Mouse (Mus musculus) hindbrain, embryonic 14.5 days (tissue): ENCODE measurements at regions not wholly inside any gene's neighbourhood (a gene's known extent, or its start where the extent isn't known, plus 50 kb on each side); places are given as distances from the start of the nearest gene placed in this dataset.

Experiments
- ATAC-seq: fragments of 200-750 bp; cut with Nextera tagmentation; 2 replicates; pipeline ENCODE4 v1.8.0; 2017; ENCODE audit warnings: moderate number of reproducible peaks, mild to moderate bottlenecking, moderate TSS enrichment, moderate library complexity; ENCODE audit not compliant: low FRiP score
- DNase-seq: peaks from one replicate; pipeline ENCODE4 v3.0.0-alpha.2; 2015; ENCODE audit warnings: low spot score
- H3K27ac ChIP-seq: fragments of 300-500 bp; sonication (generic); 2 replicates; pipeline ENCODE4 v1.5.1; 2014; ENCODE audit warnings: mild to moderate bottlenecking, moderate library complexity
- H3K27me3 ChIP-seq: fragments of 300-500 bp; sonication (generic); 2 replicates; pipeline ENCODE4 v1.6.1; 2014; ENCODE audit warnings: mild to moderate bottlenecking, low read length, mixed read lengths; ENCODE audit not compliant: control insufficient read depth, insufficient read depth
- H3K36me3 ChIP-seq: fragments of 300-500 bp; sonication (generic); replicated peaks from 2 replicates; pipeline ENCODE4 v1.6.1; 2014; ENCODE audit not compliant: control insufficient read depth, insufficient read depth
- H3K4me1 ChIP-seq: fragments of 300-500 bp; sonication (generic); replicated peaks from 2 replicates; pipeline ENCODE4 v1.6.1; 2014; ENCODE audit warnings: antibody characterized with exemption, low read length, mixed read lengths; ENCODE audit not compliant: control insufficient read depth, insufficient read depth
- H3K4me2 ChIP-seq: fragments of 300-500 bp; sonication (generic); replicated peaks from 2 replicates; pipeline ENCODE4 v1.6.1; 2014; ENCODE audit warnings: mild to moderate bottlenecking, moderate library complexity
- H3K4me3 ChIP-seq: fragments of 300-500 bp; sonication (generic); replicated peaks from 2 replicates; pipeline ENCODE4 v1.5.1; 2014; ENCODE audit warnings: mild to moderate bottlenecking, low read length
- H3K9ac ChIP-seq: fragments of 300-500 bp; sonication (generic); 2 replicates; pipeline ENCODE4 v1.6.1; 2014
- H3K9me3 ChIP-seq: fragments of 300-500 bp; sonication (generic); 2 replicates; pipeline ENCODE4 v1.6.1; 2016; ENCODE audit warnings: low read length; ENCODE audit not compliant: control insufficient read depth
- WGBS: fragments of 180-500 bp; shearing (Covaris S2); extraction: QIAGEN DNeasy Blood & Tissue Kit; methylation state at CpG from one replicate; pipeline ENCODE4 v1.1.7; 2014; 5-methylcytosine and 5-hydroxymethylcytosine counted together

DNA sequence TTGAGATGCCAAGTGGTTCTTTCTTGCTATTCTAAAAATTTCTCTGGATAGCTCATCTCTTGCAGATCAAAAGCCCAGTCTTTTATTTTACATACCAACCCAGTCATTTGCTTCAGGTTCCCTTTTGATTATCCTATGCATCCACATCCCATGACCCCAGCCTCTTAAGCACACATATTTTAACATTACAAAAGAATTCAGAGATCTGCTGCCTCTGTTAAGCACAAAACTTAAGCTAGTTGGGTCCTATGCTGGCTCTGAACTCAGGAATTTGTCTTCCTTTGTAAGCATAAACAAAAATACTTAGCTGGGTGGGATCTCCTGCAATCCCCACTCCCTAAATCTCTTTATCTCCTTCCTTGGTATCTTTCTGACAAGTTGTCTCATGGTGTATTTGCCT lies 212.9 kb downstream of the Car2 start:
- Histone ChIP-seq H3K27ac (no peak overlapping the region), H3K9ac (no peak overlapping the region), H3K4me2 (no peak overlapping the region), H3K36me3 (no peaks in the 10 kb centered on the region), H3K4me1 (no peaks in the 10 kb centered on the region), H3K9me3 (no peaks in the 10 kb centered on the region), H3K27me3 (no peaks in the 10 kb centered on the region), H3K4me3 (no peak overlapping the region)
- DNase-seq (no peak), ATAC-seq (no peak)

DNA sequence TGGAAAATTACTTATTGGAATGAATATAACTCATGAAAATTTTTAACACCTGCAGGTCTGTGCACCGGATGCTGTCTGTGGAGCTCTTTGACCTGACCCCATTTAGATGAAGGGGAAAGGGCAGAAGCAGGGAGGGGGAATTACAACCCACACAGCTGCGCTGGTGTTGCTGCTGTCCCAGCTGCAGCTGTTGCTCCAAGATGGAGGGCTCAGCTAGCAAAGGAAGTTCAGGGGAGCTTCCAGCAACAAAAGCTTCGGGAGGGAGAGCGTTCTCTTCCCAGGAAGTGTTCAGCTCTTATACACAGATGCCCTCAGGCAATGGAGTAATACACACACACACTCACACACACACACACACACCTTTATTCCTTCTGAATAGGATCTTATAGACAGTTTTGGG lies 219.6 kb downstream of the Car2 start:
- Histone ChIP-seq H3K4me1 (no peaks in the 10 kb centered on the region), H3K4me3 (no peak overlapping the region), H3K36me3 (no peaks in the 10 kb centered on the region), H3K4me2 (no peak overlapping the region), H3K27ac (no peak overlapping the region), H3K9ac (no peak overlapping the region), H3K9me3 (no peaks in the 10 kb centered on the region), H3K27me3 (no peaks in the 10 kb centered on the region)
- no peak for ATAC-seq
- 47% methylated on average over 4 of the region's 4 CpGs for WGBS
- DNase-seq: no peak

DNA sequence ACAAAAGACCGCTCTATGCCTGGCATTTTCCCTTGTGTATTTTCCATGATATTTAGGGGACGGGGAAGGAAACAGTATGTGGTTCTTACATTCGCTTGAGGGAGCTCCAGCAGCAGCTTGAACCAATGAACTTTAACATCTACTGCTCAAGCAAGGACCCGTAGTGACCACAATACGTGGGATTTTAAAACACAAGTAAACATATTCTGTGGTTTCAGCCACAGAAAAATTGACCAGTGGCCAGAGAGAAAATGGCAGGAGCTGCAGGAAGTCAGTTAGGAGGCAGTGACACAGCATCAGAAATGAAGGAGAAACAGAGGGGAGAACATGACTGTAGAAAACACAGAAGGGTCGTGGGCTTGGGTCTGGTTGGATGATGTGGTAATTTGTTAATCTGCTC lies 220.2 kb downstream of the Car2 start:
- DNase-seq (no peak), ATAC-seq (no peak)
- Histone ChIP-seq H3K4me3 (no peak overlapping the region), H3K36me3 (no peaks in the 10 kb centered on the region), H3K9me3 (no peaks in the 10 kb centered on the region), H3K4me2 (no peak overlapping the region), H3K9ac (no peak overlapping the region), H3K4me1 (no peaks in the 10 kb centered on the region), H3K27me3 (no peaks in the 10 kb centered on the region), H3K27ac (no peak overlapping the region)
- 90% methylated on average over 6 of the region's 6 CpGs for WGBS

DNA sequence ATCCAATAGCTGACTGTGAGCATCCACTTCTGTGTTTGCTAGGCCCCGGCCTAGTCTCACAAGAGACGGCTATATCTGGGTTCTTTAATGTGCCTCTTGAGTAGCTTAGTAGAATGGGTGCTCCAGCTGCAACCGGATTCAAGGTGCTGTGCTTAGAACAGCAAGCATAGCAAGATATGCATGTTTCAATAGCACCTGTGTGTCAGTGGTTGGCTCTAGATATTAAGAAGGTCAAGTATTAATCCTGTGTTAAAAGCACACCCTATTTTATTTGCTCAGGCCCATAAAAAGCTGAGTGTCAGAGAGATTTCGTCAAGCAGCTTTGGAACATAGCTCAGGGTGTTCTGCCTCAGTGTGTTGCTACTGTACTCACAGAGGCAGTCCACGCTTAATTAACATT lies 221.2 kb downstream of the Car2 start:
- Histone ChIP-seq H3K9ac (no peak overlapping the region), H3K27ac (no peak overlapping the region), H3K27me3 (no peaks in the 10 kb centered on the region), H3K36me3 (no peaks in the 10 kb centered on the region), H3K4me3 (no peak overlapping the region), H3K9me3 (no peaks in the 10 kb centered on the region), H3K4me2 (no peak overlapping the region), H3K4me1 (no peaks in the 10 kb centered on the region)
- DNase-seq (no peak), ATAC-seq (no peak)
- WGBS: 94% methylated on average over 5 of the region's 5 CpGs

DNA sequence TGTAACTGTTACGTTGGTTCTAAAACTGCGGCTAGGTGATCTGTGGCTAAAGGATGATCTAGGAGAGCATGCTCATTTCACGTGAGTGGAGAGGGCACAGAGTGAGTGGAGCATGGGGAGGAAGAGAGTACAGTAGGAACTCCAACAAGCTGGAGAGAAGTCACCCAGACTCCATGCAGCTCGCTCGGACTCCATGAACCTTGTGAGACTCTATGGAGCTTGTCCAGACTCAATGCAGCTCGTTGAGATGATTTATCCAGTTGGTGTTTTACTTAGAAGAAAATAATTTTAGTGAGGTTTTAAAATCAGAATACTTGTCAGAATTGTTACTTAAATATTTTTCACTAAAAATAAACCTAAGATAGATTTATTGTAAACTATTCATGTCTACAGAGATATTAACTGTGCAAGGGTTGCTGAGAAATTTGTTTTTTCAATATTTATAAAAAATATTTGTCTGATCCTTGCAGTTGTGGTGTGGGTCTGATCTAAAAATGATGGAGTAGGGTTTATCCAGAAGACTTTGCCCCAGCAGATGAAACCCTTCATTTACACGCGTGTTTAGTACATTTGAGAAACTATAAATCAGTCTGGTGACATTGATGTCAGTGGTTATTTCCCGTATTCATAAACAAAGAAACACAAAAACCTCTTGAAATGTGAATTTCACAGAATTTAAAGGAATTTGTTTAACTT lies 222.3 kb downstream of the Car2 start:
- no peaks in the 10 kb centered on the region for H3K4me1 ChIP-seq
- H3K4me3 ChIP-seq: no peak overlapping the region
- no peaks in the 10 kb centered on the region for H3K36me3 ChIP-seq
- no peak overlapping the region for H3K4me2 ChIP-seq
- 93% methylated on average over 9 of the region's 9 CpGs for WGBS
- no peak for ATAC-seq
- no peak overlapping the region for H3K9ac ChIP-seq
- no peak overlapping the region for H3K27ac ChIP-seq
- no peaks in the 10 kb centered on the region for H3K27me3 ChIP-seq
- H3K9me3 ChIP-seq: no peaks in the 10 kb centered on the region
- no peak for DNase-seq

DNA sequence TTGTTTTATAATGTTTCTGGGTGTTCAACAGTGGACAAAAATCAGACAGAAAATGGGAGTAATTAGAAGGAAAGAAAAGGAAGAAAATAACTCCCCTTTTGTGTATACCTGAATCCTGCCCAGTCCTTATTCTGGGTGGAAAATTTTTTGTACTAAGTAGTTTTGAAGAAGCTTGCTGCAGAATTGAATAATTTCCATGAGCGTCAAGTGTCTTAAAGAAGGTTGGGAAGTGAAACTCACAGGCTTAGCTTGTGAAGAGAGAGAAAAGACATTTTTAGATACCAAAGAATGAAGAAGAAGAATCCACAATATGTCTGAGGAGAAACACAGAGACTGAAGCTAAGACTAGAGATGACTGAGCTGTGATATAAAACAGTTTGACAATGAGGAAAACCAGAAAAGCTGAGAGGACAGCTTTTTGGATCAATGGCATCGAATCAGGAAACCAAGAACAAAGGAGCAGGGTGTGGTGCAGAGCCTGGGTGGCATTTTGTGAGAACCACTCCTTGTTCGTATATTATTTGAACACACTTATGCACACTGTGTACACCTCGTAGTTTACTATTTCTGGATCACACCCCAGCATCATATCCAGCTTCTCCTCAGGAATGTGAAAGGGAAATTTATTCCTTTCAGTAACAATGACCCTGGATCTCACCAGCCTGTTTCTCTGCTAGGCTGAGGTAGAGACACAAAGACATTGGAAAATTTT lies 221.9 kb downstream of the Gm9733 start:
- Histone ChIP-seq H3K27ac (no peak overlapping the region), H3K9me3 (no peaks in the 10 kb centered on the region), H3K4me2 (no peak overlapping the region), H3K4me3 (no peak overlapping the region), H3K27me3 (no peaks in the 10 kb centered on the region), H3K36me3 (no peaks in the 10 kb centered on the region), H3K4me1 (no peaks in the 10 kb centered on the region), H3K9ac (no peak overlapping the region)
- 65% methylated on average over 4 of the region's 4 CpGs for WGBS
- no peak for DNase-seq
- no peak for ATAC-seq

DNA sequence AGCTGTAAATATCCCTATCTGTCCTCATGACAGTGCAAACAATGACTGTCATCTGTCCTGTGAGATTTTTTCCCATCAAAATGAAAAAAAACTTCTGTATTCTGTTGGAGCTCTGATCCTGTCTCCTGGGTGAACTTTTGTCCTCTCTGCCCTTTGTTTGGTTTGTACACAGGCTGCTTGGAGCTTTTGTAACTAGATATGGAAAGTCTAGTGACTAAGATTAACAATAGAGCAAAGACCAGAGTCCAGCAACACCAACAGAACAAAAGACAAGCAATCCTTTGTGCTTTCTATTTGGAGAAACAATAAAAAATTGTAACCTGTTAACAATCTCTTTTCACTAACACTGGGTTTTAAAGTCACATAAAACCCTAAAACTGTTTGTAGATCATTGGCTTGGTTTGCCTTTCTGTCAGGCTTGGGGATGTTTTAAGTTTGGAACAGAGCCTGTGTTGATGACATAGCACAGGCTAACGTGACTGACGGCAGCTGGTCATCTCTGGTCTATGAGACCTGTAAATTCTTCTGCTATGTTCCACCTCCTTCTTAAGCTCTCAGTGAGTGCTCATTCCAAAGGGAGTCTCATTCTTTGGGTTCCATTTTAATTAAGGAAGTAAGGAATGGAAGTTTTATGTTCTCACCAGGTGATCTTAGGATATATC lies 219.8 kb downstream of the Gm9733 start:
- H3K27me3 ChIP-seq: no peaks in the 10 kb centered on the region
- no peak overlapping the region for H3K4me3 ChIP-seq
- H3K9ac ChIP-seq: no peak overlapping the region
- no peak overlapping the region for H3K4me2 ChIP-seq
- no peaks in the 10 kb centered on the region for H3K9me3 ChIP-seq
- no peaks in the 10 kb centered on the region for H3K4me1 ChIP-seq
- no peaks in the 10 kb centered on the region for H3K36me3 ChIP-seq
- WGBS: 33% methylated on average over 2 of the region's 2 CpGs
- DNase-seq (no peak), ATAC-seq (no peak)
- H3K27ac ChIP-seq: no peak overlapping the region

DNA sequence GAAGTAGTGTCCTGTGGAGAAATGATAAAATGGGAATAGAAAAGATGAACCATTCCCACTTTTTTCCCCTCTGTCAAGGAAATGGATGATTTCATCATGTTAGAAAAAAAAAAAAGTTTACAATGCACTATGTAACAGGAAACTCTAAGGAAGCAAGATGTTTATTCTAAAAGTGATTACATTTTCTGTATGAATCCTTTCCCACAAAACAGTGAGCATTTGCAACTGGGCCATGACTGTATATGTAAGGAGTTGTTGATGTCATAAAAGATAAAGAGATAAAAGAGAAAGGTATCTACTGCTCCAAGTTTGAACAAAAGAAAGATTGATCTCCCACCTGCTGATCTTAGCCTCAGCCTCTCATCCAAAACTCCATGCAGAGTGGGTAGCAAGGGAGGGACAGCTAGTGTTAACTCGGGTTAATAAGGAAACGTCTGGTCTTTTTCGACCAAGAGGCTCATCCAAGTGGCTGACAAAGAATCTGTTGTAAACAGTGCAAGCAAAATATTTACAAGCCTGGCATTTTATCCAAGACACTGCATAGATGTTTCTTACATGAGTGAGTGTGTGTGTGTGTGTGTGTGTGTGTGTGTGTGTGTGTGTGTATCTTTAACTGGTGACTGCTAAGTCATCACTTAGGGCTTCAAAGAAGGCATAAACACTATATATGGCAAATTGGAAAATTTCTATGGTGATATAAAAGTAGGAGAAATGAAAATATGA lies 213.3 kb downstream of the Gm9733 start:
- Histone ChIP-seq H3K9me3 (no peaks in the 10 kb centered on the region), H3K36me3 (no peaks in the 10 kb centered on the region), H3K4me2 (no peak overlapping the region), H3K27ac (no peak overlapping the region), H3K4me3 (no peak overlapping the region), H3K9ac (no peak overlapping the region), H3K27me3 (no peaks in the 10 kb centered on the region), H3K4me1 (no peaks in the 10 kb centered on the region)
- ATAC-seq (no peak), DNase-seq (no peak)
- WGBS: 35% methylated on average over 3 of the region's 3 CpGs

DNA sequence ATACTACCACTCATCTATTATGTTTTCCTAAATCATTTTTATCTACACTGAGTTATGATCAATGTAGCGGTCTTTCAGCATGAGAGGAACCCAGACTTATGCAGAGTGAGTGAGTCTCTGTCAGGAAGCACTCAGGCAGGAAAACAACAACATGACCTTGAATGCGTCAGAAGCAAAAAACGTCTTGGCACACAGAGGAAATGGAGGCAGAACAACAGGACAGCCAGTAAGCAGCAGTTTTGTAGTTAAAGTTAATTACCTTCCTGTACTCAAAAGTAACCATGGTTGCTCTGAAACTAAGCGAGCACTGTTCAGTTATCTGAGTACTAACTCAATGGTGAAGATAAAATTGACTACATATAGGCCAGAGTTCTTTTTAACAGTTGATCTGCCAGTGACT lies 205.4 kb downstream of the Gm9733 start:
- Histone ChIP-seq H3K4me1 (no peaks in the 10 kb centered on the region), H3K4me2 (no peak overlapping the region), H3K27ac (no peak overlapping the region), H3K36me3 (no peaks in the 10 kb centered on the region), H3K9ac (no peak overlapping the region), H3K9me3 (no peaks in the 10 kb centered on the region), H3K4me3 (no peak overlapping the region), H3K27me3 (no peaks in the 10 kb centered on the region)
- DNase-seq (no peak), ATAC-seq (no peak)
- 80% methylated on average over 4 of the region's 4 CpGs for WGBS
